Mouse (Mus musculus) CH12.LX (cell line): ENCODE data around the gene Smim14. TPM values are rescaled to one million over a fixed set of nuclear protein-coding genes. Genes with fewer than 3 reads are reported as not detected.
A peak's percentile ranks its signal among the peaks of the same experiment; 100 is the strongest.

ENCODE experiments used
- DNase-seq: peaks from one replicate; pipeline ENCODE4 v3.0.0-alpha.2; 2013; ENCODE audit errors: extremely low read depth
- H3K27ac ChIP-seq: 2 replicates; pipeline ENCODE4 v1.5.1; 2012; ENCODE audit warnings: low read depth, mild to moderate bottlenecking, control low read depth, moderate library complexity; ENCODE audit not compliant: insufficient read depth
- H3K27me3 ChIP-seq: replicated peaks from 2 replicates; pipeline ENCODE3; 2012; ENCODE audit warnings: inconsistent platforms
- H3K36me3 ChIP-seq, 2 experiments: replicated peaks in 1 of 2; 2 replicates each; pipeline versions ENCODE3 to v1.6.1; 2012; ENCODE audit warnings: inconsistent platforms in 1 of 2, low read length in 1 of 2, mild to moderate bottlenecking in 1 of 2, mixed read lengths in 1 of 2, moderate library complexity in 1 of 2; ENCODE audit not compliant: control insufficient read depth in 1 of 2, insufficient read depth in 1 of 2
- H3K4me1 ChIP-seq, 2 experiments: 2 replicates each; pipeline ENCODE4 v1.6.1; 2012; ENCODE audit warnings: inconsistent platforms in 1 of 2, moderate library complexity in 1 of 2; ENCODE audit not compliant: insufficient read depth in 2 of 2, control insufficient read depth in 1 of 2
- H3K4me2 ChIP-seq: 2 replicates; pipeline ENCODE4 v1.6.1; 2012; ENCODE audit warnings: low read depth, mild to moderate bottlenecking, control low read depth; ENCODE audit not compliant: poor library complexity, insufficient read depth, severe bottlenecking
- H3K4me3 ChIP-seq, 3 experiments: fragments of 150-350 bp in 1 of 3; sonication (generic) in 1 of 3; replicated peaks in 1 of 3; 2 replicates each; pipeline versions ENCODE3 to v1.5.1; 2011 to 2012; ENCODE audit warnings: low read depth in 2 of 3, low read length in 2 of 3, mild to moderate bottlenecking in 2 of 3, moderate library complexity in 2 of 3, control low read depth in 1 of 3, improper control_type of control experiment in 1 of 3, inconsistent platforms in 1 of 3, mixed read lengths in 1 of 3; ENCODE audit not compliant: poor library complexity in 1 of 3
- H3K79me2 ChIP-seq: replicated peaks from 2 replicates; pipeline ENCODE4 v1.6.1; 2012; ENCODE audit warnings: mild to moderate bottlenecking, moderate library complexity; ENCODE audit not compliant: control insufficient read depth, poor library complexity, insufficient read depth, severe bottlenecking; ENCODE audit errors: extremely low read depth
- H3K9ac ChIP-seq: 2 replicates; pipeline ENCODE4 v1.6.1; 2012; ENCODE audit warnings: low read depth, mild to moderate bottlenecking, control low read depth, moderate library complexity; ENCODE audit not compliant: insufficient read depth
- H3K9me3 ChIP-seq: replicated peaks from 2 replicates; pipeline ENCODE3; 2012; ENCODE audit warnings: low read length, inconsistent platforms, mixed read lengths
- CHD1 ChIP-seq: IDR thresholded peaks from 2 replicates; pipeline ENCODE4 v1.6.1; 2012; ENCODE audit warnings: low read depth, low read length, improper control_type of control experiment, inconsistent platforms
- CHD2 ChIP-seq: IDR thresholded peaks from 2 replicates; pipeline ENCODE4 v1.6.1; 2011; ENCODE audit warnings: low read length, improper control_type of control experiment
- CTCF ChIP-seq, 2 experiments: IDR thresholded peaks in 1 of 2; conservative IDR thresholded peaks in 1 of 2; 2 replicates each; pipeline ENCODE4 v1.5.1; 2011 to 2012; ENCODE audit warnings: low read depth in 2 of 2, low read length in 2 of 2, improper control_type of control experiment in 1 of 2, inconsistent platforms in 1 of 2, mild to moderate bottlenecking in 1 of 2, moderate library complexity in 1 of 2
- GABPA ChIP-seq: IDR thresholded peaks from 2 replicates; pipeline ENCODE4 v1.6.1; 2012; ENCODE audit warnings: low read depth, low read length, improper control_type of control experiment, inconsistent platforms; ENCODE audit not compliant: insufficient replicate concordance
- IRF4 ChIP-seq: IDR thresholded peaks from 2 replicates; pipeline ENCODE4 v1.6.1; 2014; ENCODE audit warnings: low read depth, mild to moderate bottlenecking, inconsistent platforms, low read length, improper control_type of control experiment
- JUN ChIP-seq: IDR thresholded peaks from 2 replicates; pipeline ENCODE4 v1.6.1; 2011; ENCODE audit warnings: low read depth, mild to moderate bottlenecking, low read length, improper control_type of control experiment, moderate library complexity; ENCODE audit not compliant: insufficient read depth
- MEF2A ChIP-seq: IDR thresholded peaks from 2 replicates; pipeline ENCODE4 v1.6.1; 2014; ENCODE audit warnings: low read depth, mild to moderate bottlenecking, inconsistent platforms, low read length, improper control_type of control experiment, borderline replicate concordance
- MYC ChIP-seq: IDR thresholded peaks from 2 replicates; pipeline ENCODE4 v1.6.1; 2011; ENCODE audit warnings: low read depth, mild to moderate bottlenecking, improper control_type of control experiment, low read length
- NELFE ChIP-seq: IDR thresholded peaks from 2 replicates; pipeline ENCODE4 v1.6.1; 2011; ENCODE audit warnings: low read depth, low read length, improper control_type of control experiment
- POLR2A ChIP-seq: IDR thresholded peaks from 2 replicates; pipeline ENCODE4 v1.6.1; 2011; ENCODE audit warnings: low read depth, mild to moderate bottlenecking, improper control_type of control experiment, low read length
- POLR2AphosphoS2 ChIP-seq: IDR thresholded peaks from 2 replicates; pipeline ENCODE4 v1.6.1; 2011; ENCODE audit warnings: low read depth, low read length, improper control_type of control experiment
- RAD21 ChIP-seq: IDR thresholded peaks from 2 replicates; pipeline ENCODE4 v1.6.1; 2011; ENCODE audit warnings: low read depth, mild to moderate bottlenecking, low read length, improper control_type of control experiment, moderate library complexity
- RCOR1 ChIP-seq: conservative IDR thresholded peaks from 2 replicates; pipeline ENCODE4 v1.6.1; 2012; ENCODE audit warnings: low read depth, mild to moderate bottlenecking, inconsistent platforms, low read length, improper control_type of control experiment
- SMC3 ChIP-seq: IDR thresholded peaks from 2 replicates; pipeline ENCODE4 v1.6.1; 2011; ENCODE audit warnings: low read depth, low read length, improper control_type of control experiment
- TBP ChIP-seq: conservative IDR thresholded peaks from 2 replicates; pipeline ENCODE4 v1.6.1; 2011; ENCODE audit warnings: low read depth, low read length, improper control_type of control experiment
- UBTF ChIP-seq: IDR thresholded peaks from 2 replicates; pipeline ENCODE4 v1.6.1; 2012; ENCODE audit warnings: low read depth, mild to moderate bottlenecking, inconsistent platforms, low read length, improper control_type of control experiment, moderate library complexity
- USF2 ChIP-seq: conservative IDR thresholded peaks from 2 replicates; pipeline ENCODE4 v1.6.1; 2011; ENCODE audit warnings: low read depth, low read length, improper control_type of control experiment
- ZKSCAN1 ChIP-seq: IDR thresholded peaks from 2 replicates; pipeline ENCODE4 v1.6.1; 2012; ENCODE audit warnings: low read depth, inconsistent platforms, low read length, improper control_type of control experiment, borderline replicate concordance
- ZMIZ1 ChIP-seq: IDR thresholded peaks from 2 replicates; pipeline ENCODE4 v1.6.1; 2012; ENCODE audit warnings: low read depth, mild to moderate bottlenecking, inconsistent platforms, low read length, improper control_type of control experiment
- ZNF384 ChIP-seq: IDR thresholded peaks from 2 replicates; pipeline ENCODE4 v1.6.1; 2012; ENCODE audit warnings: low read depth, low read length, improper control_type of control experiment, inconsistent platforms
- dilution Hi-C: fragments of 300-500 bp; cut with MboI; formaldehyde crosslinking; loops from 2 replicates; pipeline ENCODE4 v1.14.3; 2020; ENCODE audit warnings: low sequenced_read_pairs; ENCODE audit not compliant: extremely low pct_unique_long_range_greater_than_20kb, extremely low pct_ligation_motif_present
- in situ Hi-C: fragments of 300-500 bp; cut with MboI; formaldehyde crosslinking; loops from 3 replicates; pipeline ENCODE4 v1.14.3; 2019; ENCODE audit warnings: low sequenced_read_pairs, low pct_ligation_motif_present, low pct_unique_long_range_greater_than_20kb, mixed read lengths
- polyA plus RNA-seq: library from polyadenylated mRNA; unstranded; fragments of >175 nt; gene quantifications from 2 replicates; pipeline ENCODE4 v1.2.1, GENCODE M21; 2012; ENCODE audit warnings: low read depth; ENCODE audit not compliant: insufficient read length
- total RNA-seq, 2 experiments: library from RNA; depleted of rRNA; stranded (reverse); fragments of 300-350 nt in 1 of 2; fragments of >200 nt in 1 of 2; gene quantifications; 2 replicates each; pipeline ENCODE4 v1.2.3; 2012 to 2014

Gene Smim14
- total and polyA plus RNA-seq, 3 experiments = 11.4 to 50.2 (median 19.7) TPM

DNA sequence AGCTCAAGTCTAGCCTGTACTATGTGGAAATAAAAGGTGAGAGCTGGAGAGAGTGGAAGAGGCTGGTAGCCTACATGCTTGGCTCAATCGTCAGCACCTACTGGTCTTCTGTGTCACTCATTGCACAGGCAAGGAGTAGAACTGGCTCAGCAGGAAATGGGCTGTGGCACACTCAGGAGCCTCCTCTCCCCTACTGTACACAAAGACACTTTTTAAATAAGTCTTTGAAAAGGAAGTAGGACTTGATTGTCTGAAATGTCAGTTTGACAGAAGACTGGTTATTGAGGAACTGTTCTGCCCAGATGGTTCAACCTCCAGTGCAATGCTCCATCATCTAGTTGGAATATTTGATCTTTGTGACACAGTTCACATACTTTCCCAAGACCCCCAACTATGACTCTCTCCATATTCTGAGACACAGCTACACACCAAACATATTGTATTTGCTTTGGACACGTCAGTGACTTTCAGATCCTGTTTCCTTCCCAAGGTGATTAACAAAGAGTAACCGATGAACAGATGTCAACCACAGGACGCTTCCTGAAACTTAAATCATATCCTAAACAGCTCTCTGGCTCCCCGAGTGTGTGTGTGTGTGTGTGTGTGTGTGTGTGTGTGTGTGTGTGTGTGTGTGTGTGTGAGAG, 22.2 kb downstream of the Smim14 start (continued):
- 0 out of 2 replicates have a peak, but pooled peaks have one; percentile 36 for TF ChIP-seq TBP
- peak; percentile 93 for TF ChIP-seq IRF4
- peak; percentile 34; the same call in 1 of the 2 replicates for TF ChIP-seq ZNF384
- no peak for TF ChIP-seq CTCF (conservative IDR thresholded peaks at IDR 0.05 in 1 of 2, IDR thresholded peaks at IDR 0.05 in 1 of 2; ENCODE audit: low read depth in 2 of 2, low read length in 2 of 2)
- TF ChIP-seq JUN = no peak
- peak; percentile 29; the same call in 1 of the 2 replicates for TF ChIP-seq CHD2
- 0 out of 2 replicates have a peak, but pooled peaks have one; percentile 67 for TF ChIP-seq RCOR1
- TF ChIP-seq ZMIZ1 = no peak
- no peak for TF ChIP-seq CHD1
- TF ChIP-seq RAD21 = no peak
- TF ChIP-seq SMC3 = peak; percentile 11; the same call in 1 of the 2 replicates

GRCm38 (mm10) chr5:65513506-65513905, 23.5 kb downstream of the Smim14 start:
- H3K79me2 ChIP-seq = no peaks in the 10 kb centered on the region
- DNase-seq = no peak
- no peak overlapping the region for H3K9ac ChIP-seq
- in situ Hi-C loops = no loop called here
- no peaks in the 10 kb centered on the region for H3K36me3 ChIP-seq
- no peak overlapping the region for H3K27ac ChIP-seq
- peaks cover 10% of the 10 kb centered on the region for H3K9me3 ChIP-seq
- dilution Hi-C loops = no loop called here
- no peak overlapping the region for H3K4me3 ChIP-seq
- TF ChIP-seq NELFE (no peak), MEF2A (no peak), POLR2AphosphoS2 (no peak), UBTF (no peak)
- H3K27me3 ChIP-seq = no peaks in the 10 kb centered on the region
- H3K4me1 ChIP-seq = peaks cover 9 to 30% of the 10 kb centered on the region in 2 experiments
- no peak overlapping the region for H3K4me2 ChIP-seq

- Histone ChIP-seq H3K36me3 (no peaks in the 10 kb centered on the region), H3K9ac (no peak overlapping the region), H3K27ac (no peak overlapping the region), H3K4me3 (no peak overlapping the region), H3K79me2 (no peaks in the 10 kb centered on the region), H3K27me3 (peaks cover 5% of the 10 kb centered on the region), H3K9me3 (peaks cover 4% of the 10 kb centered on the region), H3K4me1 (peaks cover 0 to under 1% of the 10 kb centered on the region in 2 experiments; a peak in 2 of 4 replicates), H3K4me2 (no peak overlapping the region)
- DNase-seq = no peak
- TF ChIP-seq POLR2AphosphoS2 (no peak), ZKSCAN1 (no peak), GABPA (no peak), POLR2A (no peak), JUN (no peak), MYC (no peak), USF2 (no peak)
- dilution Hi-C loops = no loop called here
- in situ Hi-C loops = no loop called here
Observed at GRCm38 (mm10) chr5:65508395-65508794, 28.6 kb downstream of the Smim14 start.
